Mouse (Mus musculus): ENCODE results near the gene Kazald1. TPM values are rescaled to one million over a fixed set of nuclear protein-coding genes. Genes with fewer than 3 reads are reported as not detected.

Kazald1 gene
- polyA plus RNA-seq, 1 experiment from 2014 or later = 2.9 TPM

- ATAC-seq (replicated peaks; ENCODE audit: insufficient number of reproducible peaks, low FRiP score, low TSS enrichment, low read depth) (no peak), DNase-seq (ENCODE audit: low spot score) (peak; percentile 87)
- Histone ChIP-seq H3K9ac (replicated peaks; ENCODE audit: low read length) (no peak overlapping the region), H3K4me3 (ENCODE audit: low read depth, low read length) (no peak overlapping the region), H3K36me3 (replicated peaks; ENCODE audit: control insufficient read depth, insufficient read depth, low read depth, low read length) (no peaks in the 10 kb centered on the region), H3K9me3 (replicated peaks; ENCODE audit: control insufficient read depth, low read length) (no peaks in the 10 kb centered on the region), H3K27me3 (ENCODE audit: control insufficient read depth, insufficient read depth, low read length) (peaks cover 38% of the 10 kb centered on the region), H3K4me2 (ENCODE audit: low read depth, low read length) (no peak overlapping the region), H3K27ac (replicated peaks; ENCODE audit: low read depth, low read length) (no peak overlapping the region), H3K4me1 (ENCODE audit: control insufficient read depth, insufficient read depth, low read length) (peaks cover 5% of the 10 kb centered on the region)
- 13% methylated on average over 11 of the region's 11 CpGs for WGBS
These were observed 7.0 kb downstream of the Kazald1 start for GRCm38 (mm10) chr19:45081841-45082550.

- Histone ChIP-seq H3K9ac (replicated peaks; ENCODE audit: low read length) (no peak overlapping the region), H3K4me3 (ENCODE audit: low read depth, low read length) (no peak overlapping the region)
- WGBS = 30% methylated on average over 11 of the region's 11 CpGs
These were observed 22.8 kb downstream of the Kazald1 start for GRCm38 (mm10) chr19:45097868-45098267.

GRCm38 (mm10) chr19:45100486-45101270 is 25.6 kb downstream of the Kazald1 start:
- no peaks in the 10 kb centered on the region for H3K36me3 ChIP-seq (replicated peaks; ENCODE audit: control insufficient read depth, insufficient read depth, low read depth, low read length)
- WGBS = 72% methylated on average over 8 of the region's 8 CpGs
- no peak overlapping the region for H3K9ac ChIP-seq (replicated peaks; ENCODE audit: low read length)
- H3K4me3 ChIP-seq (ENCODE audit: low read depth, low read length) = no peak overlapping the region
- DNase-seq (ENCODE audit: low spot score) (no peak), ATAC-seq (replicated peaks; ENCODE audit: insufficient number of reproducible peaks, low FRiP score, low TSS enrichment, low read depth) (no peak)
- H3K27me3 ChIP-seq (ENCODE audit: control insufficient read depth, insufficient read depth, low read length) = no peaks in the 10 kb centered on the region; the same call in 1 of the 2 replicates
- no peak overlapping the region for H3K27ac ChIP-seq (replicated peaks; ENCODE audit: low read depth, low read length)
- H3K4me2 ChIP-seq (ENCODE audit: low read depth, low read length) = no peak overlapping the region
- H3K4me1 ChIP-seq (ENCODE audit: control insufficient read depth, insufficient read depth, low read length) = no peaks in the 10 kb centered on the region
- H3K9me3 ChIP-seq (replicated peaks; ENCODE audit: control insufficient read depth, low read length) = no peaks in the 10 kb centered on the region

More at GRCm38 (mm10) chr19:45097868-45098267, 22.8 kb downstream of the Kazald1 start:
- no peaks in the 10 kb centered on the region for H3K27me3 ChIP-seq (ENCODE audit: control insufficient read depth, insufficient read depth, low read length)
- H3K36me3 ChIP-seq (replicated peaks; ENCODE audit: control insufficient read depth, insufficient read depth, low read depth, low read length) = no peaks in the 10 kb centered on the region
- no peak overlapping the region for H3K27ac ChIP-seq (replicated peaks; ENCODE audit: low read depth, low read length)
- ATAC-seq (replicated peaks; ENCODE audit: insufficient number of reproducible peaks, low FRiP score, low TSS enrichment, low read depth) (no peak), DNase-seq (ENCODE audit: low spot score) (peak; percentile 82)
- no peaks in the 10 kb centered on the region for H3K9me3 ChIP-seq (replicated peaks; ENCODE audit: control insufficient read depth, low read length)
- H3K4me1 ChIP-seq (ENCODE audit: control insufficient read depth, insufficient read depth, low read length) = no peaks in the 10 kb centered on the region
- no peak overlapping the region for H3K4me2 ChIP-seq (ENCODE audit: low read depth, low read length)

- Histone ChIP-seq H3K36me3 (replicated peaks; ENCODE audit: control insufficient read depth, insufficient read depth, low read depth, low read length) (no peaks in the 10 kb centered on the region), H3K4me1 (ENCODE audit: control insufficient read depth, insufficient read depth, low read length) (no peaks in the 10 kb centered on the region), H3K4me3 (ENCODE audit: low read depth, low read length) (no peak overlapping the region), H3K27me3 (ENCODE audit: control insufficient read depth, insufficient read depth, low read length) (no peaks in the 10 kb centered on the region; the same call in 1 of the 2 replicates), H3K27ac (replicated peaks; ENCODE audit: low read depth, low read length) (no peak overlapping the region), H3K9me3 (replicated peaks; ENCODE audit: control insufficient read depth, low read length) (no peaks in the 10 kb centered on the region), H3K9ac (replicated peaks; ENCODE audit: low read length) (no peak overlapping the region), H3K4me2 (ENCODE audit: low read depth, low read length) (no peak overlapping the region)
- no peak for ATAC-seq (replicated peaks; ENCODE audit: insufficient number of reproducible peaks, low FRiP score, low TSS enrichment, low read depth)
- no peak for DNase-seq (ENCODE audit: low spot score)
- WGBS = 50% methylated on average over 1 of the region's 1 CpGs
These were observed 30.6 kb downstream of the Kazald1 start for GRCm38 (mm10) chr19:45105591-45105990.

- H3K4me3 ChIP-seq (ENCODE audit: low read depth, low read length) = no peak overlapping the region
- no peaks in the 10 kb centered on the region for H3K4me1 ChIP-seq (ENCODE audit: control insufficient read depth, insufficient read depth, low read length)
- no peaks in the 10 kb centered on the region for H3K9me3 ChIP-seq (replicated peaks; ENCODE audit: control insufficient read depth, low read length)
- H3K27ac ChIP-seq (replicated peaks; ENCODE audit: low read depth, low read length) = no peak overlapping the region
- DNase-seq (ENCODE audit: low spot score) (no peak), ATAC-seq (replicated peaks; ENCODE audit: insufficient number of reproducible peaks, low FRiP score, low TSS enrichment, low read depth) (no peak)
- no peak overlapping the region for H3K9ac ChIP-seq (replicated peaks; ENCODE audit: low read length)
- WGBS = 46% methylated on average over 6 of the region's 6 CpGs
- no peaks in the 10 kb centered on the region; the same call in 1 of the 2 replicates for H3K27me3 ChIP-seq (ENCODE audit: control insufficient read depth, insufficient read depth, low read length)
- H3K4me2 ChIP-seq (ENCODE audit: low read depth, low read length) = no peak overlapping the region
- H3K36me3 ChIP-seq (replicated peaks; ENCODE audit: control insufficient read depth, insufficient read depth, low read depth, low read length) = no peaks in the 10 kb centered on the region
These were observed 31.6 kb downstream of the Kazald1 start for GRCm38 (mm10) chr19:45106689-45107088.

- 82% methylated on average over 8 of the region's 8 CpGs for WGBS
- H3K9ac ChIP-seq (replicated peaks; ENCODE audit: low read length) = no peak overlapping the region
- no peak overlapping the region for H3K4me2 ChIP-seq (ENCODE audit: low read depth, low read length)
- H3K27me3 ChIP-seq (ENCODE audit: control insufficient read depth, insufficient read depth, low read length) = no peaks in the 10 kb centered on the region
- no peak overlapping the region for H3K4me3 ChIP-seq (ENCODE audit: low read depth, low read length)
- no peak overlapping the region for H3K27ac ChIP-seq (replicated peaks; ENCODE audit: low read depth, low read length)
- H3K4me1 ChIP-seq (ENCODE audit: control insufficient read depth, insufficient read depth, low read length) = peaks cover 7% of the 10 kb centered on the region
- H3K9me3 ChIP-seq (replicated peaks; ENCODE audit: control insufficient read depth, low read length) = no peaks in the 10 kb centered on the region
- ATAC-seq (replicated peaks; ENCODE audit: insufficient number of reproducible peaks, low FRiP score, low TSS enrichment, low read depth) (no peak), DNase-seq (ENCODE audit: low spot score) (no peak)
- H3K36me3 ChIP-seq (replicated peaks; ENCODE audit: control insufficient read depth, insufficient read depth, low read depth, low read length) = no peaks in the 10 kb centered on the region
These were observed 35.6 kb downstream of the Kazald1 start for GRCm38 (mm10) chr19:45110681-45111080.

GRCm38 (mm10) chr19:45112444-45112843 is 37.4 kb downstream of the Kazald1 start:
- ATAC-seq (replicated peaks; ENCODE audit: insufficient number of reproducible peaks, low FRiP score, low TSS enrichment, low read depth) (no peak), DNase-seq (ENCODE audit: low spot score) (no peak)
- H3K36me3 ChIP-seq (replicated peaks; ENCODE audit: control insufficient read depth, insufficient read depth, low read depth, low read length) = no peaks in the 10 kb centered on the region
- no peak overlapping the region for H3K9ac ChIP-seq (replicated peaks; ENCODE audit: low read length)
- no peak overlapping the region for H3K27ac ChIP-seq (replicated peaks; ENCODE audit: low read depth, low read length)
- no peaks in the 10 kb centered on the region for H3K27me3 ChIP-seq (ENCODE audit: control insufficient read depth, insufficient read depth, low read length)
- peaks cover 7% of the 10 kb centered on the region for H3K4me1 ChIP-seq (ENCODE audit: control insufficient read depth, insufficient read depth, low read length)
- no peak overlapping the region for H3K4me3 ChIP-seq (ENCODE audit: low read depth, low read length)
- 81% methylated on average over 6 of the region's 6 CpGs for WGBS
- H3K4me2 ChIP-seq (ENCODE audit: low read depth, low read length) = no peak overlapping the region
- H3K9me3 ChIP-seq (replicated peaks; ENCODE audit: control insufficient read depth, low read length) = no peaks in the 10 kb centered on the region

Measured in embryonic facial prominence, embryonic 11.5 days (tissue).